Mouse (Mus musculus): ENCODE results near the gene Eml4. TPM values are rescaled to one million over a fixed set of nuclear protein-coding genes. Genes with fewer than 3 reads are reported as not detected.

The Eml4 gene
- polyA plus RNA-seq, 1 experiment from 2014 or later: 31.7 TPM

DNA sequence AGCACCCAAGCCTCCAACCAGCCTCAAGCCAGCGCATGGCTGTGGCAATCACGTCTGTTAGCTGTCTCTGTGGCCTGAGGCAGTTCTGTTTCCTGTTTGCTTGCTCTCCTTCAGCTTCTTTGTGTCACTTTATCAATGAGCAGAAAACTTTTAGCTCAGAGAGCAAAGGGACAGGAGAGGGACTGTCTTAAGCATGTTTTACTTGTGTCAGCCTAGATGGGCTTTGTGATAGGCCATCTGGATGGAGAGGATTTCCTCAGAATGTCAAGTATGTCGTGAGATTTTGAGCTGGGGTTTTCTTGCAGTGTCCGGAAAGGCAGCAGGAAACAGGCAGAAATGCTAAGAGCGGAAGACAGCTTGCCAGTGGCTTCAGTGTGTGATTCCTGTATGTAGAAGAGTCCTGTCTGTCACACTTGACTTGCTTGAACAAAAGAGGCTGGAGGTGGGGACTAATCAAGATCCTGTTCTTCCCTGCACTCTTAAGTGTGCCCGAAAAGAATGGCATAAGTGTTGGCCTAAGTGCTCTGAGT is 46.9 kb downstream of the Eml4 start:
- H3K27ac ChIP-seq (ENCODE audit: low read length): peak overlapping the region; percentile 15; the same call in 1 of the 2 replicates
- no peak for ATAC-seq
- 54% methylated on average over 6 of the region's 6 CpGs for WGBS

GRCm38 (mm10) chr17:83398756-83399155 is 48.0 kb downstream of the Eml4 start:
- WGBS: 92% methylated on average over 1 of the region's 1 CpGs
- no peaks in the 10 kb centered on the region for H3K36me3 ChIP-seq (ENCODE audit: control insufficient read depth, insufficient read depth)

More for the DNA sequence above, 46.9 kb downstream of the Eml4 start:
- Histone ChIP-seq H3K9me3 (ENCODE audit: control insufficient read depth, low read length) (no peaks in the 10 kb centered on the region), H3K27me3 (replicated peaks; ENCODE audit: control insufficient read depth, insufficient read depth, low read length) (no peaks in the 10 kb centered on the region), H3K4me3 (replicated peaks; ENCODE audit: low read length) (no peak overlapping the region), H3K4me2 (ENCODE audit: low read length) (no peak overlapping the region), H3K36me3 (ENCODE audit: control insufficient read depth, insufficient read depth) (no peaks in the 10 kb centered on the region), H3K4me1 (replicated peaks; ENCODE audit: control insufficient read depth, insufficient read depth, low read length) (0 out of 2 replicates have a peak, but pooled peaks cover 2% of the 10 kb centered on the region), H3K9ac (replicated peaks; ENCODE audit: low read depth, low read length) (no peak overlapping the region)

GRCm38 (mm10) chr17:83430607-83431006 is 79.9 kb downstream of the Eml4 start:
- Histone ChIP-seq H3K27ac (ENCODE audit: low read length) (no peak overlapping the region), H3K4me3 (replicated peaks; ENCODE audit: low read length) (no peak overlapping the region), H3K36me3 (ENCODE audit: control insufficient read depth, insufficient read depth) (peaks cover 3% of the 10 kb centered on the region; the same call in 1 of the 2 replicates), H3K27me3 (replicated peaks; ENCODE audit: control insufficient read depth, insufficient read depth, low read length) (no peaks in the 10 kb centered on the region), H3K4me2 (ENCODE audit: low read length) (no peak overlapping the region), H3K9me3 (ENCODE audit: control insufficient read depth, low read length) (no peaks in the 10 kb centered on the region), H3K9ac (replicated peaks; ENCODE audit: low read depth, low read length) (no peak overlapping the region), H3K4me1 (replicated peaks; ENCODE audit: control insufficient read depth, insufficient read depth, low read length) (no peaks in the 10 kb centered on the region)
- no peak for ATAC-seq
- WGBS: 81% methylated on average over 4 of the region's 4 CpGs

More at GRCm38 (mm10) chr17:83398756-83399155, 48.0 kb downstream of the Eml4 start:
- Histone ChIP-seq H3K27me3 (replicated peaks; ENCODE audit: control insufficient read depth, insufficient read depth, low read length) (no peaks in the 10 kb centered on the region), H3K27ac (ENCODE audit: low read length) (no peak overlapping the region), H3K4me3 (replicated peaks; ENCODE audit: low read length) (no peak overlapping the region), H3K4me2 (ENCODE audit: low read length) (no peak overlapping the region), H3K9me3 (ENCODE audit: control insufficient read depth, low read length) (no peaks in the 10 kb centered on the region), H3K9ac (replicated peaks; ENCODE audit: low read depth, low read length) (no peak overlapping the region), H3K4me1 (replicated peaks; ENCODE audit: control insufficient read depth, insufficient read depth, low read length) (0 out of 2 replicates have a peak, but pooled peaks cover 2% of the 10 kb centered on the region)
- no peak for ATAC-seq

DNA sequence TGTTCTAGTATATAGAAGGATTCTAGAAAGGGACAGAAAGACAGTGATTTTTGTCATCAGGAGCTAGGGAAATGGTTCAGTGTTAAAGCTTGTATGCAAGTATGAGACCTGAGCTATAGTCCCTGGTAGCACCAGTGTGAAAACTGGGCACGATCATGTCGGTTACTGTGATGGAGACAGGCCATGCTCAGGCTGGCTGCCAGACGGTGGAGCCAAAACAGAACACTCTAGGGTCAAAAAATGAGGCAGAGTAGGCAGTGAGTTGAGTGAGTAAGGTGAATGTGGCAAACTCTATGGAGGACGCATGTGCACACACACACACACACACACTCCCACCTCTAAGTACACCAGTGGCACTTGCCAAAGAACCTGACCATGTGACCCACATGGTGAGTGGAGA is 92.7 kb downstream of the Eml4 start:
- Histone ChIP-seq H3K9ac (replicated peaks; ENCODE audit: low read depth, low read length) (no peak overlapping the region), H3K4me2 (ENCODE audit: low read length) (no peak overlapping the region), H3K36me3 (ENCODE audit: control insufficient read depth, insufficient read depth) (peaks cover 9% of the 10 kb centered on the region; the same call in 1 of the 2 replicates), H3K27me3 (replicated peaks; ENCODE audit: control insufficient read depth, insufficient read depth, low read length) (no peaks in the 10 kb centered on the region), H3K9me3 (ENCODE audit: control insufficient read depth, low read length) (no peaks in the 10 kb centered on the region), H3K27ac (ENCODE audit: low read length) (no peak overlapping the region), H3K4me3 (replicated peaks; ENCODE audit: low read length) (no peak overlapping the region), H3K4me1 (replicated peaks; ENCODE audit: control insufficient read depth, insufficient read depth, low read length) (no peaks in the 10 kb centered on the region)
- ATAC-seq: no peak
- WGBS: 89% methylated on average over 4 of the region's 4 CpGs

DNA sequence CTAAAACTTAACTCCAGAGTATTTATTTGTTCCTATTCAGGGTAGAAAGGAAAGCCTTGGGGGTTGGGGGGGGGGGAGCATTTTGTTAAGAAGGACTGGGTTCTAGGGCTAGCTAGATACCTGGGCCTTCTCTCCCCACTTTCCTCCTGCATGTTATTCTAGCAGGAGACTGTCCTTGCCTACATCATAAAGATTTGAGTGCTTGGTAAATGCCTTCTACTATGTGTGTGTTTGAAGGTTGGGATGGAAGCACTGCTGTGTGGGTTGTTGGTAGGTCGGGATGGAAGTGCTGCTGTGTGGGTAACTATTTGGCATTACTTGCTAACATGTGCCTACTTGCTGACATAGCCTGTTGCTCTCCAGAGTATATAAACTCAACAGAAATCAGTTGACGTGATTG is 98.9 kb downstream of the Eml4 start:
- no peak overlapping the region for H3K4me3 ChIP-seq (replicated peaks; ENCODE audit: low read length)
- H3K27me3 ChIP-seq (replicated peaks; ENCODE audit: control insufficient read depth, insufficient read depth, low read length): no peaks in the 10 kb centered on the region
- H3K9ac ChIP-seq (replicated peaks; ENCODE audit: low read depth, low read length): no peak overlapping the region
- 81% methylated on average over 2 of the region's 2 CpGs for WGBS
- no peaks in the 10 kb centered on the region for H3K4me1 ChIP-seq (replicated peaks; ENCODE audit: control insufficient read depth, insufficient read depth, low read length)
- peaks cover 6% of the 10 kb centered on the region for H3K36me3 ChIP-seq (ENCODE audit: control insufficient read depth, insufficient read depth)
- no peak overlapping the region for H3K4me2 ChIP-seq (ENCODE audit: low read length)
- no peak for ATAC-seq
- no peaks in the 10 kb centered on the region for H3K9me3 ChIP-seq (ENCODE audit: control insufficient read depth, low read length)
- no peak overlapping the region for H3K27ac ChIP-seq (ENCODE audit: low read length)

DNA sequence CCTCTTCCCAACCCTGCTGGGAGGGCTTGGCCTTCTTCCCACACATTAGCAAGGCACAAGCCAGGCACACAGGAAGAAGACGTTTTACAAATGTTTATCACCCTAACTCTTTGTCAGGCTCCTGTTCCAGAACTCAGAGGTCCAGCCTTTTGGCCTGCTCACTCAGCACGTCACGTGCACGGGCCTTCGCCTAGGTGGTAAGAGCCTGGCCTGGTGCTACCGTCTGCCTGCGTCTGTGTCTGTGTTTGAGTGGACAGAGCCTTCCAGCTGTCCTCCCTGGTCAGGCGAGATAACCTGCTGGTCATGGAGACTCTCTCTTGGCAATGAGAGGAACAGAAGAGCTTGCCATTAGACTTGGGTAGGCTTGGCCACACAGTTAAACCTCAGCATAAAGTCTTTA is 100.6 kb downstream of the Eml4 start:
- no peaks in the 10 kb centered on the region for H3K27me3 ChIP-seq (replicated peaks; ENCODE audit: control insufficient read depth, insufficient read depth, low read length)
- no peak overlapping the region for H3K27ac ChIP-seq (ENCODE audit: low read length)
- no peak for ATAC-seq
- H3K4me1 ChIP-seq (replicated peaks; ENCODE audit: control insufficient read depth, insufficient read depth, low read length): no peaks in the 10 kb centered on the region
- no peak overlapping the region for H3K9ac ChIP-seq (replicated peaks; ENCODE audit: low read depth, low read length)
- H3K4me2 ChIP-seq (ENCODE audit: low read length): no peak overlapping the region
- no peak overlapping the region for H3K4me3 ChIP-seq (replicated peaks; ENCODE audit: low read length)
- whole genome bisulfite sequencing: 95% methylated on average over 8 of the region's 8 CpGs
- H3K9me3 ChIP-seq (ENCODE audit: control insufficient read depth, low read length): no peaks in the 10 kb centered on the region
- H3K36me3 ChIP-seq (ENCODE audit: control insufficient read depth, insufficient read depth): peaks cover 14% of the 10 kb centered on the region

- H3K27me3 ChIP-seq (replicated peaks; ENCODE audit: control insufficient read depth, insufficient read depth, low read length): no peaks in the 10 kb centered on the region
- H3K9ac ChIP-seq (replicated peaks; ENCODE audit: low read depth, low read length): no peak overlapping the region
- H3K4me1 ChIP-seq (replicated peaks; ENCODE audit: control insufficient read depth, insufficient read depth, low read length): no peaks in the 10 kb centered on the region
- no peak overlapping the region for H3K4me3 ChIP-seq (replicated peaks; ENCODE audit: low read length)
- H3K4me2 ChIP-seq (ENCODE audit: low read length): no peak overlapping the region
- H3K36me3 ChIP-seq (ENCODE audit: control insufficient read depth, insufficient read depth): peaks cover 14% of the 10 kb centered on the region
- no peak overlapping the region for H3K27ac ChIP-seq (ENCODE audit: low read length)
- ATAC-seq: no peak
- no peaks in the 10 kb centered on the region for H3K9me3 ChIP-seq (ENCODE audit: control insufficient read depth, low read length)
- WGBS: 91% methylated on average over 3 of the region's 3 CpGs
Measured at GRCm38 (mm10) chr17:83451796-83452195, 101.1 kb downstream of the Eml4 start.

DNA sequence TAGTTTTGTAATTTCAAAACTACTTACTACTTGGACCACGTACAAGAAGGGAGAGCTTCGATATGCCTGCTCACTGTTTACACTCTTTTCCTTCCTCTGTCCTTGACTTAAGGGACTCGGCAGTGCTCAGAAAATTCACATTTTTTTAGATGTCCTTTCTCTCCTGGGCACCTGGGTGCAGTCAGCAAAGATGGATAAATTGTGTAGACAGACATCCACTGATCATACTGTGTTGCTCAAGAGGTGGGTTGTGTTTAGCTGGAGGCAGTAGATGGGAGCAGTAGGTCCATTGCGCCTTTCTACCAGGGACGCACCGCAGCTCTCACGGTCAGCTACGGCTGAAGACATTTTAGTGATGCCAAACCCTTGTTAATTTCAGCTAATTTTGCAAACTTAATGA is 101.7 kb downstream of the Eml4 start:
- H3K27me3 ChIP-seq (replicated peaks; ENCODE audit: control insufficient read depth, insufficient read depth, low read length): no peaks in the 10 kb centered on the region
- 95% methylated on average over 8 of the region's 8 CpGs for WGBS
- ATAC-seq: no peak
- H3K4me2 ChIP-seq (ENCODE audit: low read length): no peak overlapping the region
- H3K27ac ChIP-seq (ENCODE audit: low read length): no peak overlapping the region
- no peak overlapping the region for H3K9ac ChIP-seq (replicated peaks; ENCODE audit: low read depth, low read length)
- H3K36me3 ChIP-seq (ENCODE audit: control insufficient read depth, insufficient read depth): peaks cover 18% of the 10 kb centered on the region
- H3K9me3 ChIP-seq (ENCODE audit: control insufficient read depth, low read length): no peaks in the 10 kb centered on the region
- no peaks in the 10 kb centered on the region for H3K4me1 ChIP-seq (replicated peaks; ENCODE audit: control insufficient read depth, insufficient read depth, low read length)
- H3K4me3 ChIP-seq (replicated peaks; ENCODE audit: low read length): no peak overlapping the region

DNA sequence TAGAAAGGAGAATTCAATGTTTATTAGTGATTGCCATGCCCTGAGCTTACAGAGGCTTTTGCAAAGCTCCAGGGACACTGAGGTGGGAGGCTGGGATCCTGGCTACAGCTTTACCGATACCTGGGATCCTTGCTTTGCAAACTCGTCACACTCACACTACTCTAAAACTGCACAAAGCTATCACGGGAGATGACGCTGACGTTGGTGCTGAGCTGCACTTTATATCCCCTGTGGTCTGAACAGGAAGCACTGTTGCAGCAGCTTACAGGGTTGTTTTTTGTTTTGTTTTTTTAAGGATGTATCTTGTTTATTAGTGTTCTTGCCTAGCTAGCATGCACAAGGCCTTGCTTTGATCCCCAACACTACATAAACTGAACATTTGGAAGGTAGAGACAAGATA is 102.9 kb downstream of the Eml4 start:
- Histone ChIP-seq H3K36me3 (ENCODE audit: control insufficient read depth, insufficient read depth) (peaks cover 18% of the 10 kb centered on the region), H3K4me3 (replicated peaks; ENCODE audit: low read length) (no peak overlapping the region), H3K27ac (ENCODE audit: low read length) (no peak overlapping the region), H3K4me1 (replicated peaks; ENCODE audit: control insufficient read depth, insufficient read depth, low read length) (no peaks in the 10 kb centered on the region), H3K9me3 (ENCODE audit: control insufficient read depth, low read length) (no peaks in the 10 kb centered on the region), H3K9ac (replicated peaks; ENCODE audit: low read depth, low read length) (no peak overlapping the region), H3K4me2 (ENCODE audit: low read length) (no peak overlapping the region), H3K27me3 (replicated peaks; ENCODE audit: control insufficient read depth, insufficient read depth, low read length) (no peaks in the 10 kb centered on the region)
- 84% methylated on average over 5 of the region's 5 CpGs for WGBS
- no peak for ATAC-seq

DNA sequence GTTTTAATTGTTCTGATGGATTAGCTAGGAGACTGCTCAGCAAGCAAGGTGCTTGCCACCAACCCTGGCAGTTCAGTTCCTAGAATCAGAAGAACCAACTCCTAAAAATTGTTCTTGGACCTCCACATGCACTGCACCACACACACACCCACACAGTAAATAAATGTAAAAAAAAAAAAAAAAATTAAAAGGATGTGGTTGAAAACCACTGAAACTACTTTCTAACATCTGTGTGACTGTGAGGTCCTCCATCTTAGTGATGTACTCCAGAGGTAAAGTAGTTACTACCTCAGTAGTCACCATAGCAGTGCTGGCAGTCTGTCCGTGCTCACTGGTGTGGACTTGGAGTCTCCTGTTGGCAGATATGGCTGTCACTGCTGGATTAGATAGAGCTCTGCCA is 106.5 kb downstream of the Eml4 start:
- WGBS: 90% methylated on average over 1 of the region's 1 CpGs
- Histone ChIP-seq H3K36me3 (ENCODE audit: control insufficient read depth, insufficient read depth) (peaks cover 21% of the 10 kb centered on the region), H3K9ac (replicated peaks; ENCODE audit: low read depth, low read length) (no peak overlapping the region), H3K4me1 (replicated peaks; ENCODE audit: control insufficient read depth, insufficient read depth, low read length) (no peaks in the 10 kb centered on the region), H3K27ac (ENCODE audit: low read length) (no peak overlapping the region), H3K9me3 (ENCODE audit: control insufficient read depth, low read length) (no peaks in the 10 kb centered on the region), H3K4me2 (ENCODE audit: low read length) (no peak overlapping the region), H3K27me3 (replicated peaks; ENCODE audit: control insufficient read depth, insufficient read depth, low read length) (no peaks in the 10 kb centered on the region), H3K4me3 (replicated peaks; ENCODE audit: low read length) (no peak overlapping the region)
- ATAC-seq: no peak
